Comparison of ENCODE assay signal across 20 mouse cellular contexts in the genomic region with DNA sequence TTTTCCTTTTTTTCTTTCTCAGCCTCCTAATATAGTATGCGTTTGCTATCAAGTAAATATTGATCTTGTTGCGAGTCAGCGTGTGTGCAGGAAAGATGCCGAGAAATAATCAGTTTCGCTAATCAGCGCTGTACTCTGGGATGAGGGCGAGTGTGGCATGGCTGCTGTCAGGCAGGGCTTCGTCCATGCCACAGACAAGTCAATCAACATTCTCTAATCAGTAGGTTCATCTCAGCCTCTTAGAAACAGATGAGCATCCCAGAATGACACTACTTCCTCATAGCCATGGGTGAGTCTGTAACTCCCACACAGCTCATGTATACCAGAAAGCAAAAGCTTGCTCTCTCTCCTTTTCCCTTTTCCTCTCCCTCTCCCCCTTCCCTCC.
"Had no signal": no experiment of that assay in that cellular context is flagged by ENCODE, and none has a peak within 500 bp of the region (broad histone marks: within the 10 kb centered on the region; RNA-seq: fewer than 3 reads in every experiment).

No protein-coding gene starts in this region.

- H3K4me2 ChIP-seq: intestine, embryonic 15.5 days; kidney, embryonic 15.5 days; limb, embryonic 12.5 days; limb, embryonic 15.5 days; liver, embryonic 11.5 days; lung, embryonic 14.5 days; stomach, embryonic 15.5 days had no signal

- ATAC-seq: intestine, embryonic 15.5 days; liver, postnatal 0 days; lung, postnatal 0 days had no signal

- H3K9ac ChIP-seq: intestine, embryonic 15.5 days; kidney, embryonic 15.5 days; limb, embryonic 12.5 days; limb, embryonic 15.5 days; liver, embryonic 14.5 days; liver, postnatal 0 days; lung, embryonic 14.5 days; stomach, embryonic 15.5 days had no signal

- DNase-seq: kidney, adult 11 months; kidney, adult 8-10 months; kidney, postnatal 10 days; kidney, postnatal 36 days; layer of hippocampus, postnatal 36 days; left cerebral cortex, postnatal 4 days; liver, postnatal 0 days; lung, embryonic 14.5 days; spleen, adult 18-20 months; thymus, postnatal 25 days had no signal

- H3K27me3 ChIP-seq: intestine, embryonic 15.5 days; kidney, embryonic 15.5 days; limb, embryonic 12.5 days; limb, embryonic 15.5 days; stomach, embryonic 15.5 days had no signal

- H3K27ac ChIP-seq: intestine, embryonic 15.5 days; kidney, embryonic 15.5 days; left cerebral cortex, adult 2 months; limb, embryonic 12.5 days; limb, embryonic 15.5 days; liver, embryonic 14.5 days; macrophage; stomach, embryonic 15.5 days had no signal

- H3K4me1 ChIP-seq: intestine, embryonic 15.5 days; kidney, embryonic 15.5 days; limb, embryonic 12.5 days; limb, embryonic 15.5 days; stomach, embryonic 15.5 days had no signal

- H3K36me3 ChIP-seq: intestine, embryonic 15.5 days; kidney, embryonic 15.5 days; limb, embryonic 12.5 days; limb, embryonic 15.5 days; stomach, embryonic 15.5 days had no signal

- H3K9me3 ChIP-seq: intestine, embryonic 15.5 days; kidney, embryonic 15.5 days; limb, embryonic 12.5 days; limb, embryonic 15.5 days; stomach, embryonic 15.5 days had no signal

- H3K4me3 ChIP-seq: intestine, embryonic 15.5 days; kidney, embryonic 15.5 days; left cerebral cortex, adult 2 months; limb, embryonic 12.5 days; limb, embryonic 15.5 days; stomach, embryonic 15.5 days had no signal
